Mouse (Mus musculus) G1E (cell line): Measurements from ENCODE around the gene Krtcap2. TPM values are rescaled to one million over a fixed set of nuclear protein-coding genes. Genes with fewer than 3 reads are reported as not detected.

Experiments used
- ATAC-seq: 2 replicates; pipeline ENCODE4 v1.8.0; 2016; ENCODE audit warnings: mild to moderate bottlenecking; ENCODE audit not compliant: insufficient number of reproducible peaks, poor library complexity, low FRiP score, severe bottlenecking; ENCODE audit errors: extremely low read depth
- DNase-seq: peaks from one replicate; pipeline ENCODE4 v3.0.0; 2012; ENCODE audit warnings: low spot score
- H3K27me3 ChIP-seq: 2 replicates; pipeline ENCODE4 v1.6.1; 2012; ENCODE audit warnings: mild to moderate bottlenecking, low read length, inconsistent platforms; ENCODE audit not compliant: insufficient read depth
- H3K36me3 ChIP-seq: replicated peaks from 2 replicates; pipeline ENCODE3; 2012; ENCODE audit warnings: mild to moderate bottlenecking, inconsistent platforms
- H3K4me1 ChIP-seq: 2 replicates; pipeline ENCODE4 v1.6.1; 2012; ENCODE audit warnings: low read depth, low read length, inconsistent platforms, mixed read lengths; ENCODE audit not compliant: insufficient read depth
- H3K4me3 ChIP-seq: 2 replicates; pipeline ENCODE4 v1.5.1; 2012; ENCODE audit warnings: low read depth, mild to moderate bottlenecking, inconsistent platforms, low read length, moderate library complexity, mixed read lengths
- H3K9me3 ChIP-seq: replicated peaks from 2 replicates; pipeline ENCODE4 v1.6.1; 2012; ENCODE audit warnings: inconsistent platforms
- CTCF ChIP-seq: IDR thresholded peaks from 2 replicates; pipeline ENCODE4 v1.5.1; 2012; ENCODE audit warnings: low read depth, low read length, inconsistent platforms, mixed read lengths
- GATA1 ChIP-seq: IDR thresholded peaks from 2 replicates; pipeline ENCODE4 v1.6.1; 2012; ENCODE audit warnings: borderline replicate concordance, low read length, inconsistent platforms, mixed read lengths
- GATA2 ChIP-seq: IDR thresholded peaks from 2 replicates; pipeline ENCODE4 v1.6.1; 2012; ENCODE audit warnings: low read depth, low read length, inconsistent platforms, borderline replicate concordance
- POLR2AphosphoS5 ChIP-seq: IDR thresholded peaks from 2 replicates; pipeline ENCODE4 v1.6.1; 2012; ENCODE audit warnings: low read depth, low read length, inconsistent platforms; ENCODE audit not compliant: insufficient replicate concordance
- TAL1 ChIP-seq: conservative IDR thresholded peaks from 2 replicates; pipeline ENCODE4 v1.6.1; 2012; ENCODE audit warnings: low read depth, low read length, inconsistent platforms, mixed read lengths
- polyA plus RNA-seq: library from polyadenylated mRNA; stranded (reverse); fragments of >175 nt; gene quantifications from 2 replicates; pipeline ENCODE4 v1.2.3, GENCODE M21; 2012
- total RNA-seq, 2 experiments: library from RNA; stranded (forward) in 1 of 2; stranded (reverse) in 1 of 2; fragments of 200-1000 nt in 1 of 2; fragments of >200 nt in 1 of 2; fragmentation: Nextera tagmentation in 1 of 2; gene quantifications; 2 replicates each; pipeline ENCODE4 v1.2.3; 2014 to 2017

Krtcap2 gene
- total and polyA plus RNA-seq, 3 experiments, result 86.4 to 145 (median 132) TPM

GRCm38 (mm10) chr3:89244158-89244981 lies 1.4 kb upstream of the Krtcap2 start:
- Histone ChIP-seq H3K9me3 (no peaks in the 10 kb centered on the region), H3K4me1 (peaks cover 48% of the 10 kb centered on the region), H3K36me3 (peaks cover 21% of the 10 kb centered on the region), H3K27me3 (peaks cover 29% of the 10 kb centered on the region), H3K4me3 (0 out of 2 replicates have a peak overlapping the region, but pooled peaks have one; percentile 18)
- DNase-seq (no peak), ATAC-seq (no peak)
- TF ChIP-seq POLR2AphosphoS5 (no peak), CTCF (no peak), GATA1 (no peak), TAL1 (no peak), GATA2 (no peak)

- peak overlapping the region; percentile 40; the same call in 1 of the 2 replicates for H3K4me3 ChIP-seq
Observed at GRCm38 (mm10) chr3:89244982-89245687, 631 bp upstream of the Krtcap2 start.

GRCm38 (mm10) chr3:89246261-89247100 lies 715 bp downstream of the Krtcap2 start, which contains the start of gene Trim46:
Trim46 (minus strand) TSS chr3:89246309.
- TF ChIP-seq POLR2AphosphoS5 (no peak), CTCF (peak; percentile 90)
- DNase-seq (peak; percentile 84), ATAC-seq (peak; percentile 66)
- peaks cover 28% of the 10 kb centered on the region for H3K36me3 ChIP-seq
- H3K4me3 ChIP-seq, result peak within 1 kb of the TSS; percentile 84
- H3K27me3 ChIP-seq, result peaks cover 25% of the 10 kb centered on the region
- H3K9me3 ChIP-seq, result no peaks in the 10 kb centered on the region
- H3K4me1 ChIP-seq, result peaks cover 67% of the 10 kb centered on the region

More at GRCm38 (mm10) chr3:89244982-89245687, 631 bp upstream of the Krtcap2 start:
- DNase-seq, result no peak
- Histone ChIP-seq H3K36me3 (peaks cover 28% of the 10 kb centered on the region), H3K27me3 (peaks cover 28% of the 10 kb centered on the region), H3K9me3 (no peaks in the 10 kb centered on the region), H3K4me1 (peaks cover 53% of the 10 kb centered on the region)
- ATAC-seq, result no peak
- no peak for TF ChIP-seq CTCF
- no peak for TF ChIP-seq POLR2AphosphoS5
- TF ChIP-seq GATA2, result no peak
- TF ChIP-seq GATA1, result no peak
- no peak for TF ChIP-seq TAL1

GRCm38 (mm10) chr3:89247466-89247865 lies 1.7 kb downstream of the Krtcap2 start:
- Histone ChIP-seq H3K4me3 (no peak overlapping the region; the same call in 1 of the 2 replicates), H3K36me3 (peaks cover 28% of the 10 kb centered on the region), H3K9me3 (no peaks in the 10 kb centered on the region), H3K4me1 (peaks cover 71% of the 10 kb centered on the region), H3K27me3 (peaks cover 25% of the 10 kb centered on the region)
- no peak for TF ChIP-seq TAL1
- DNase-seq, result no peak
- ATAC-seq, result no peak

- ATAC-seq (no peak), DNase-seq (no peak)
- peaks cover 28% of the 10 kb centered on the region for H3K36me3 ChIP-seq
- TF ChIP-seq GATA1, result no peak
- TF ChIP-seq POLR2AphosphoS5, result peak; percentile 41; the same call in 1 of the 2 replicates
- no peak for TF ChIP-seq TAL1
- TF ChIP-seq CTCF, result 0 out of 2 replicates have a peak, but pooled peaks have one; percentile 32
- peaks cover 27% of the 10 kb centered on the region for H3K27me3 ChIP-seq
- H3K4me1 ChIP-seq, result peaks cover 57% of the 10 kb centered on the region
- H3K9me3 ChIP-seq, result no peaks in the 10 kb centered on the region
- H3K4me3 ChIP-seq, result no peak overlapping the region
Observed at GRCm38 (mm10) chr3:89250435-89251040, 4.8 kb downstream of the Krtcap2 start.
